Mouse (Mus musculus): Measurements from ENCODE around the gene Phc2. TPM values are rescaled to one million over a fixed set of nuclear protein-coding genes. Genes with fewer than 3 reads are reported as not detected.

Phc2 gene
- polyA plus RNA-seq, 1 experiment, result 100 TPM

GRCm38 (mm10) chr4:128712941-128713340, 58.4 kb downstream of the Phc2 start:
- no peak for TF ChIP-seq CEBPB (IDR thresholded peaks at IDR 0.05; ENCODE audit: insufficient read depth, poor library complexity, severe bottlenecking)
- TF ChIP-seq MYOD1 (IDR thresholded peaks at IDR 0.05; ENCODE audit: control insufficient read depth in 1 of 3, insufficient read length in 2 of 3, low read depth in 2 of 3), result no peak
- TF ChIP-seq MAX (IDR thresholded peaks at IDR 0.05; ENCODE audit: low read depth), result no peak
- no peak for TF ChIP-seq POLR2A (IDR thresholded peaks at IDR 0.05; ENCODE audit: insufficient read length, low read depth)
- TF ChIP-seq MYOG (IDR thresholded peaks at IDR 0.05; ENCODE audit: control insufficient read depth in 1 of 3, insufficient read depth in 1 of 3, insufficient read length in 2 of 3, low read depth in 2 of 3), result no peak
- no peak for TF ChIP-seq REST (IDR thresholded peaks at IDR 0.05; ENCODE audit: insufficient read depth, insufficient read length)
- TF ChIP-seq POLR2AphosphoS2 (IDR thresholded peaks at IDR 0.05; ENCODE audit: insufficient read length, low read depth), result no peak
- no peak for TF ChIP-seq E2F4 (IDR thresholded peaks at IDR 0.05; ENCODE audit: insufficient read depth)
- TF ChIP-seq SRF (IDR thresholded peaks at IDR 0.05; ENCODE audit: control insufficient read depth, insufficient read length, low read depth), result no peak
- no peak for TF ChIP-seq USF1 (IDR thresholded peaks at IDR 0.05; ENCODE audit: low read depth)
- no peak for TF ChIP-seq TCF12 (IDR thresholded peaks at IDR 0.05; ENCODE audit: insufficient read depth, poor library complexity, severe bottlenecking)
- no peak for TF ChIP-seq TCF3 (IDR thresholded peaks at IDR 0.05; ENCODE audit: insufficient read length, low read depth)
- H3ac ChIP-seq (ENCODE audit: control insufficient read depth, insufficient read length), result no peak overlapping the region
- H3K4me3 ChIP-seq, result peak overlapping the region; percentile 24
- H3K27me3 ChIP-seq (ENCODE audit: control insufficient read depth, insufficient read depth, insufficient read length), result no peaks in the 10 kb centered on the region
- no peaks in the 10 kb centered on the region for H3K36me3 ChIP-seq (ENCODE audit: control insufficient read depth, insufficient read depth)
- peak overlapping the region; percentile 93 for H3K4me2 ChIP-seq (ENCODE audit: low read depth)
- no peaks in the 10 kb centered on the region for H3K79me2 ChIP-seq (ENCODE audit: control insufficient read depth, insufficient read depth)

GRCm38 (mm10) chr4:128715241-128716204, 61.0 kb downstream of the Phc2 start:
- H3K36me3 ChIP-seq (ENCODE audit: control insufficient read depth, insufficient read depth), result no peaks in the 10 kb centered on the region
- no peak overlapping the region for H3ac ChIP-seq (ENCODE audit: control insufficient read depth, insufficient read length)
- TF ChIP-seq TCF3 (IDR thresholded peaks at IDR 0.05; ENCODE audit: insufficient read length, low read depth) (no peak), USF1 (IDR thresholded peaks at IDR 0.05; ENCODE audit: low read depth) (no peak), MAX (IDR thresholded peaks at IDR 0.05; ENCODE audit: low read depth) (no peak), SRF (IDR thresholded peaks at IDR 0.05; ENCODE audit: control insufficient read depth, insufficient read length, low read depth) (no peak), CEBPB (IDR thresholded peaks at IDR 0.05; ENCODE audit: insufficient read depth, poor library complexity, severe bottlenecking) (no peak), MYOD1 (IDR thresholded peaks at IDR 0.05; ENCODE audit: control insufficient read depth in 1 of 3, insufficient read length in 2 of 3, low read depth in 2 of 3) (peak in 2 of 3 experiments; percentile 65 to 74), POLR2AphosphoS2 (IDR thresholded peaks at IDR 0.05; ENCODE audit: insufficient read length, low read depth) (no peak), TCF12 (IDR thresholded peaks at IDR 0.05; ENCODE audit: insufficient read depth, poor library complexity, severe bottlenecking) (no peak), E2F4 (IDR thresholded peaks at IDR 0.05; ENCODE audit: insufficient read depth) (no peak), MYOG (IDR thresholded peaks at IDR 0.05; ENCODE audit: control insufficient read depth in 1 of 3, insufficient read depth in 1 of 3, insufficient read length in 2 of 3, low read depth in 2 of 3) (peak in 2 of 3 experiments; percentile 57 to 62), REST (IDR thresholded peaks at IDR 0.05; ENCODE audit: insufficient read depth, insufficient read length) (no peak), POLR2A (IDR thresholded peaks at IDR 0.05; ENCODE audit: insufficient read length, low read depth) (no peak)
- H3K27me3 ChIP-seq (ENCODE audit: control insufficient read depth, insufficient read depth, insufficient read length), result no peaks in the 10 kb centered on the region
- no peak overlapping the region for H3K4me3 ChIP-seq
- no peaks in the 10 kb centered on the region for H3K79me2 ChIP-seq (ENCODE audit: control insufficient read depth, insufficient read depth)
- H3K4me2 ChIP-seq (ENCODE audit: low read depth), result peak overlapping the region; percentile 0

GRCm38 (mm10) chr4:128716279-128716678, 61.8 kb downstream of the Phc2 start:
- Histone ChIP-seq H3K4me2 (ENCODE audit: low read depth) (no peak overlapping the region), H3ac (ENCODE audit: control insufficient read depth, insufficient read length) (no peak overlapping the region), H3K36me3 (ENCODE audit: control insufficient read depth, insufficient read depth) (no peaks in the 10 kb centered on the region), H3K79me2 (ENCODE audit: control insufficient read depth, insufficient read depth) (no peaks in the 10 kb centered on the region), H3K4me3 (no peak overlapping the region), H3K27me3 (ENCODE audit: control insufficient read depth, insufficient read depth, insufficient read length) (no peaks in the 10 kb centered on the region)
- TF ChIP-seq MAX (IDR thresholded peaks at IDR 0.05; ENCODE audit: low read depth), result no peak
- no peak for TF ChIP-seq E2F4 (IDR thresholded peaks at IDR 0.05; ENCODE audit: insufficient read depth)
- no peak for TF ChIP-seq CEBPB (IDR thresholded peaks at IDR 0.05; ENCODE audit: insufficient read depth, poor library complexity, severe bottlenecking)
- no peak for TF ChIP-seq MYOD1 (IDR thresholded peaks at IDR 0.05; ENCODE audit: control insufficient read depth in 1 of 3, insufficient read length in 2 of 3, low read depth in 2 of 3)
- TF ChIP-seq TCF12 (IDR thresholded peaks at IDR 0.05; ENCODE audit: insufficient read depth, poor library complexity, severe bottlenecking), result no peak
- no peak for TF ChIP-seq POLR2AphosphoS2 (IDR thresholded peaks at IDR 0.05; ENCODE audit: insufficient read length, low read depth)
- TF ChIP-seq POLR2A (IDR thresholded peaks at IDR 0.05; ENCODE audit: insufficient read length, low read depth), result no peak
- no peak for TF ChIP-seq REST (IDR thresholded peaks at IDR 0.05; ENCODE audit: insufficient read depth, insufficient read length)
- TF ChIP-seq MYOG (IDR thresholded peaks at IDR 0.05; ENCODE audit: control insufficient read depth in 1 of 3, insufficient read depth in 1 of 3, insufficient read length in 2 of 3, low read depth in 2 of 3), result no peak
- TF ChIP-seq USF1 (IDR thresholded peaks at IDR 0.05; ENCODE audit: low read depth), result no peak

GRCm38 (mm10) chr4:128716731-128717130, 62.2 kb downstream of the Phc2 start:
- Histone ChIP-seq H3K27me3 (ENCODE audit: control insufficient read depth, insufficient read depth, insufficient read length) (no peaks in the 10 kb centered on the region), H3K79me2 (ENCODE audit: control insufficient read depth, insufficient read depth) (no peaks in the 10 kb centered on the region), H3K36me3 (ENCODE audit: control insufficient read depth, insufficient read depth) (no peaks in the 10 kb centered on the region), H3K4me3 (no peak overlapping the region), H3ac (ENCODE audit: control insufficient read depth, insufficient read length) (no peak overlapping the region), H3K4me2 (ENCODE audit: low read depth) (no peak overlapping the region)
- TF ChIP-seq POLR2A (IDR thresholded peaks at IDR 0.05; ENCODE audit: insufficient read length, low read depth) (no peak), MAX (IDR thresholded peaks at IDR 0.05; ENCODE audit: low read depth) (no peak), SRF (IDR thresholded peaks at IDR 0.05; ENCODE audit: control insufficient read depth, insufficient read length, low read depth) (no peak), REST (IDR thresholded peaks at IDR 0.05; ENCODE audit: insufficient read depth, insufficient read length) (no peak), CEBPB (IDR thresholded peaks at IDR 0.05; ENCODE audit: insufficient read depth, poor library complexity, severe bottlenecking) (no peak), TCF12 (IDR thresholded peaks at IDR 0.05; ENCODE audit: insufficient read depth, poor library complexity, severe bottlenecking) (no peak), E2F4 (IDR thresholded peaks at IDR 0.05; ENCODE audit: insufficient read depth) (no peak), MYOD1 (IDR thresholded peaks at IDR 0.05; ENCODE audit: control insufficient read depth in 1 of 3, insufficient read length in 2 of 3, low read depth in 2 of 3) (no peak), POLR2AphosphoS2 (IDR thresholded peaks at IDR 0.05; ENCODE audit: insufficient read length, low read depth) (no peak), TCF3 (IDR thresholded peaks at IDR 0.05; ENCODE audit: insufficient read length, low read depth) (no peak), MYOG (IDR thresholded peaks at IDR 0.05; ENCODE audit: control insufficient read depth in 1 of 3, insufficient read depth in 1 of 3, insufficient read length in 2 of 3, low read depth in 2 of 3) (no peak), USF1 (IDR thresholded peaks at IDR 0.05; ENCODE audit: low read depth) (no peak)

All from myocyte (in vitro differentiated cells).